Comparison of ENCODE assay signal across 8 mouse cellular contexts in the genomic region with DNA sequence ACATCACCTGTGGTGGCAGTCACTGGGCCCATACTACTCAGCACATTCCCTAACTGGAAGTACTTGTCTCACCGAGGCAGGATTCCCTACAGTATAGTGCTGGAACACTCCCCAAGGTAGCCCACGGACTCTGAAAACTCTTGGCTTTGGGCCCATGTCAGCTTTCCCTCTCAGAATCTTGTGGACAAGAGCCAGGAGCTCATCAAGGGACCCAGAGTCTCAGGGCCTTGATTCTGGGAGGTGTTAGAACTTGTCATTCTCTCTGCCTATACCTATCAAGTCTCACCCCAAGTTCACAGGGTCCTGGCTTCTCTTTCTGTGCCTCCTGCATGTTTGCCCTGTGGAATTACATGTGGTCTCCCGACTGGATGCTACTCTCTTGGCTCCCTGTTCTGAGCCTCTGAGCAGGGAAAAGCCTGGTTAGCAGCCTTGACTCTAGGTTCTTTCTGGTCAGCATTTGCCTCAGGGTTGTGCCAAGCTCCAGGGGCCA. TPM values are rescaled to one million over a fixed set of nuclear protein-coding genes. Genes with fewer than 3 reads are reported as not detected.
DNase-seq lines count a peak whose midpoint lies in the region; ATAC-seq and TF ChIP-seq lines count a peak whose summit lies in the region.

No protein-coding gene starts in this region.

- no peak for TF ChIP-seq CTCF in layer of hippocampus, adult 2 months (conservative IDR thresholded peaks at IDR 0.05)

- peak overlapping the region; percentile 21; the same call in 1 of the 2 replicates for H3K9ac ChIP-seq in forebrain, embryonic 13.5 days
- peak overlapping the region; percentile 58 for H3K9ac ChIP-seq in kidney, embryonic 16.5 days (replicated peaks; ENCODE audit: low read length)
- 0 out of 2 replicates have a peak overlapping the region, but pooled peaks have one; percentile 38 for H3K9ac ChIP-seq in neural tube, embryonic 12.5 days

- DNase-seq in layer of hippocampus, adult 2 months (ENCODE audit: low spot score in 2 of 2): no peak
- no peak for DNase-seq in layer of hippocampus, postnatal 10 days (ENCODE audit: low spot score in 2 of 2)
- DNase-seq in urinary bladder, postnatal 36 days (ENCODE audit: low spot score in 2 of 2): no peak
- no peak for DNase-seq in gastrocnemius, postnatal 10 days

- peaks cover 65% of the 10 kb centered on the region for H3K36me3 ChIP-seq in forebrain, embryonic 13.5 days (ENCODE audit: poor library complexity, severe bottlenecking)
- H3K36me3 ChIP-seq in kidney, embryonic 16.5 days (ENCODE audit: insufficient read depth, low read length): peaks cover 40% of the 10 kb centered on the region
- peaks cover 49% of the 10 kb centered on the region for H3K36me3 ChIP-seq in neural tube, embryonic 12.5 days

- no peak overlapping the region for H3K4me3 ChIP-seq in layer of hippocampus, adult 2 months
- H3K4me3 ChIP-seq in forebrain, embryonic 13.5 days: no peak overlapping the region
- no peak overlapping the region for H3K4me3 ChIP-seq in kidney, embryonic 16.5 days (ENCODE audit: low read length)
- H3K4me3 ChIP-seq in neural tube, embryonic 12.5 days: no peak overlapping the region

- H3K4me1 ChIP-seq in forebrain, embryonic 13.5 days: peaks cover 43% of the 10 kb centered on the region
- peaks cover 57% of the 10 kb centered on the region for H3K4me1 ChIP-seq in kidney, embryonic 16.5 days (ENCODE audit: insufficient read depth, low read length)
- H3K4me1 ChIP-seq in neural tube, embryonic 12.5 days: peaks cover 54% of the 10 kb centered on the region

- H3K27me3 ChIP-seq in forebrain, embryonic 13.5 days: no peaks in the 10 kb centered on the region
- H3K27me3 ChIP-seq in kidney, embryonic 16.5 days (ENCODE audit: insufficient read depth, low read length): no peaks in the 10 kb centered on the region
- H3K27me3 ChIP-seq in neural tube, embryonic 12.5 days (replicated peaks): no peaks in the 10 kb centered on the region

- no peak for ATAC-seq in forebrain, embryonic 13.5 days
- no peak for ATAC-seq in kidney, embryonic 16.5 days (ENCODE audit: low FRiP score, low TSS enrichment)
- ATAC-seq in neural tube, embryonic 12.5 days (ENCODE audit: low FRiP score, low read depth): no peak
- ATAC-seq in megakaryocyte, adult 5-6 weeks (ENCODE audit: poor library complexity, severe bottlenecking): no peak

- WGBS in forebrain, embryonic 13.5 days: 52% methylated on average over 3 of the region's 3 CpGs
- 27% methylated on average over 3 of the region's 3 CpGs for WGBS in kidney, embryonic 16.5 days
- 79% methylated on average over 3 of the region's 3 CpGs for WGBS in neural tube, embryonic 12.5 days

- H3K27ac ChIP-seq in layer of hippocampus, adult 2 months: peak overlapping the region; percentile 98
- peak overlapping the region; percentile 98 for H3K27ac ChIP-seq in forebrain, embryonic 13.5 days
- H3K27ac ChIP-seq in kidney, embryonic 16.5 days (ENCODE audit: low read length): peak overlapping the region; percentile 100
- H3K27ac ChIP-seq in neural tube, embryonic 12.5 days: peak overlapping the region; percentile 68

- no peaks in the 10 kb centered on the region for H3K9me3 ChIP-seq in forebrain, embryonic 13.5 days (replicated peaks)
- H3K9me3 ChIP-seq in kidney, embryonic 16.5 days (ENCODE audit: low read length): no peaks in the 10 kb centered on the region
- H3K9me3 ChIP-seq in neural tube, embryonic 12.5 days: no peaks in the 10 kb centered on the region

- H3K4me2 ChIP-seq in forebrain, embryonic 13.5 days: no peak overlapping the region
- H3K4me2 ChIP-seq in kidney, embryonic 16.5 days (replicated peaks; ENCODE audit: low read depth, low read length): no peak overlapping the region
- H3K4me2 ChIP-seq in neural tube, embryonic 12.5 days (replicated peaks): no peak overlapping the region

RNA-seq across cellular contexts. Expression of a gene that starts 24.4 kb away (rescaled TPM):
- total RNA-seq in layer of hippocampus, adult 2 months (2021): 100 to 1,000 TPM; 152 to 168 TPM
- 100 to 1,000 TPM; 144 to 159 TPM for total RNA-seq in layer of hippocampus, postnatal 10 days (2021)
- 126 and 141 TPM in 2 replicates for polyA plus RNA-seq in forebrain, embryonic 13.5 days (2015; fragmentation: Nextera tagmentation; extraction: Ambion mirVana)
- 184 and 191 TPM in 2 replicates for polyA plus RNA-seq in kidney, embryonic 16.5 days (2015; fragmentation: Nextera tagmentation; extraction: Ambion mirVana)
- polyA plus RNA-seq in neural tube, embryonic 12.5 days (2016; fragmentation: Nextera tagmentation; extraction: Ambion mirVana): 129 and 135 TPM in 2 replicates
- 68.9 and 69.0 TPM in 2 replicates for total RNA-seq in megakaryocyte, adult 5-6 weeks (2015)
- 44.3 and 45.9 TPM in 2 replicates for total RNA-seq in megakaryocyte, adult 5-6 weeks (2017)
- total RNA-seq in gastrocnemius, postnatal 10 days (2021): 100 to 1,000 TPM in 1 of 2 experiments, 10 to 100 TPM in 1; 95.1 to 101 TPM

RNA-seq across cellular contexts. Expression of a gene that starts 24.6 kb away (rescaled TPM):
- 10 to 100 TPM; 50.9 to 51.6 TPM for total RNA-seq in layer of hippocampus, adult 2 months (2021)
- total RNA-seq in layer of hippocampus, postnatal 10 days (2021): 10 to 100 TPM; 39.0 to 41.9 TPM
- 16.3 and 21.0 TPM in 2 replicates for polyA plus RNA-seq in forebrain, embryonic 13.5 days (2015; fragmentation: Nextera tagmentation; extraction: Ambion mirVana)
- polyA plus RNA-seq in kidney, embryonic 16.5 days (2015; fragmentation: Nextera tagmentation; extraction: Ambion mirVana): 40.9 and 44.2 TPM in 2 replicates
- polyA plus RNA-seq in neural tube, embryonic 12.5 days (2016; fragmentation: Nextera tagmentation; extraction: Ambion mirVana): 26.0 and 27.7 TPM in 2 replicates
- total RNA-seq in megakaryocyte, adult 5-6 weeks (2015): 26.2 and 29.6 TPM in 2 replicates
- 13.9 and 14.2 TPM in 2 replicates for total RNA-seq in megakaryocyte, adult 5-6 weeks (2017)
- total RNA-seq in gastrocnemius, postnatal 10 days (2021): 100 to 1,000 TPM; 228 to 262 TPM

RNA-seq across cellular contexts. Expression of a gene that starts 33.8 kb away (rescaled TPM):
- 10 to 100 TPM; 12.2 to 13.1 TPM for total RNA-seq in layer of hippocampus, adult 2 months (2021)
- 1 to 10 TPM; 8.0 to 9.6 TPM for total RNA-seq in layer of hippocampus, postnatal 10 days (2021)
- polyA plus RNA-seq in forebrain, embryonic 13.5 days (2015; fragmentation: Nextera tagmentation; extraction: Ambion mirVana): 1.7 and 2.6 TPM in 2 replicates
- polyA plus RNA-seq in kidney, embryonic 16.5 days (2015; fragmentation: Nextera tagmentation; extraction: Ambion mirVana): 2.2 and 2.9 TPM in 2 replicates
- 5.7 and 5.8 TPM in 2 replicates for polyA plus RNA-seq in neural tube, embryonic 12.5 days (2016; fragmentation: Nextera tagmentation; extraction: Ambion mirVana)
- total RNA-seq in megakaryocyte, adult 5-6 weeks (2015): 0.18 and 0.40 TPM in 2 replicates
- 0.99 and 1.1 TPM in 2 replicates for total RNA-seq in megakaryocyte, adult 5-6 weeks (2017)
- 1 to 10 TPM; 4.8 to 7.4 TPM for total RNA-seq in gastrocnemius, postnatal 10 days (2021)

RNA-seq across cellular contexts. Expression of a gene that starts 48.2 kb away (rescaled TPM):
- total RNA-seq in layer of hippocampus, adult 2 months (2021): 10 to 100 TPM; 22.8 to 24.0 TPM
- 10 to 100 TPM; 31.7 to 37.4 TPM for total RNA-seq in layer of hippocampus, postnatal 10 days (2021)
- 53.0 and 56.7 TPM in 2 replicates for polyA plus RNA-seq in forebrain, embryonic 13.5 days (2015; fragmentation: Nextera tagmentation; extraction: Ambion mirVana)
- polyA plus RNA-seq in kidney, embryonic 16.5 days (2015; fragmentation: Nextera tagmentation; extraction: Ambion mirVana): 44.2 and 46.8 TPM in 2 replicates
- polyA plus RNA-seq in neural tube, embryonic 12.5 days (2016; fragmentation: Nextera tagmentation; extraction: Ambion mirVana): 51.9 and 52.3 TPM in 2 replicates
- total RNA-seq in megakaryocyte, adult 5-6 weeks (2015): 5.3 and 6.0 TPM in 2 replicates
- total RNA-seq in megakaryocyte, adult 5-6 weeks (2017): 11.5 and 16.8 TPM in 2 replicates
- 10 to 100 TPM; 10.9 to 14.3 TPM for total RNA-seq in gastrocnemius, postnatal 10 days (2021)

Comparison
In these comparisons a context has a peak if more than half of its experiments do, and no peak if none do; other contexts are left out.
1. RNA of a gene that starts 24.6 kb away (total RNA-seq): 228 to 262 TPM in gastrocnemius, postnatal 10 days; 50.9 to 51.6 TPM in layer of hippocampus, adult 2 months, 39.0 to 41.9 TPM in layer of hippocampus, postnatal 10 days and 13.9 to 29.6 TPM in megakaryocyte, adult 5-6 weeks; every median in the first group is over 4 times any median in the second.
2. Peak in every context shown above with its lines, with median percentiles within 50 percentile points of each other: H3K27ac ChIP-seq and H3K9ac ChIP-seq.